Mouse (Mus musculus): ENCODE data around the gene Olfr605. TPM values are rescaled to one million over a fixed set of nuclear protein-coding genes. Genes with fewer than 3 reads are reported as not detected.
"Not testable (repeated sequence)": the region's sequence is repeated elsewhere in the genome, so short reads cannot be mapped to it uniquely, and the experiment has no call there.

Olfr605 gene
- not detected for total RNA-seq (2021)
- long read RNA-seq, experiment 1 = 0 reads
- long read RNA-seq, experiment 2 = 0 reads

DNA sequence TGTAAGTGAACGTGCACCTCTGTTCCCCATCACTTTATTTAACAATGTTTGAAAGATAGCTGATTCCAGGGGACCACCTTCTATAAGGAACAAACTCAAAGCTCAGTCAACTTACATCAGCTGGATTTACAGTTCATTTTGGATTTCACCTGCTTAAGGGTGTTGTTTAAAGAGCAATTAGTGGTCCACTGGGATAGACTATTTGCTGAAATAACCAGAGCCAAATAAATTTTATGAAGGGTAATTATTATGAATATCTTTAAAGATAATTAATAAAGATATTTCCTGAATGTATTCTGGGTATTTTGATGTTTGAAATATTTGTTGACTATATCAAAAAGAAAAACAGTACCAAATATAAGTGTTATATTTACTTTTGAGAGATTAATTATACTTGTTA is at the start of gene Olfr605:
Gene Olfr605, minus strand, starts transcription at position 101 of the 400 bp plus-strand sequence.
- intact Hi-C loops (cut with DNase I) = no loop called here
- no peak within 1 kb of the TSS for H3K4me3 ChIP-seq
- no peak for DNase-seq (ENCODE audit: extremely low spot score in 1 of 2, low spot score in 2 of 2)
- H3K27ac ChIP-seq = no peak within 1 kb of the TSS
- TF ChIP-seq CTCF (IDR thresholded peaks at IDR 0.05) = no peak

DNA sequence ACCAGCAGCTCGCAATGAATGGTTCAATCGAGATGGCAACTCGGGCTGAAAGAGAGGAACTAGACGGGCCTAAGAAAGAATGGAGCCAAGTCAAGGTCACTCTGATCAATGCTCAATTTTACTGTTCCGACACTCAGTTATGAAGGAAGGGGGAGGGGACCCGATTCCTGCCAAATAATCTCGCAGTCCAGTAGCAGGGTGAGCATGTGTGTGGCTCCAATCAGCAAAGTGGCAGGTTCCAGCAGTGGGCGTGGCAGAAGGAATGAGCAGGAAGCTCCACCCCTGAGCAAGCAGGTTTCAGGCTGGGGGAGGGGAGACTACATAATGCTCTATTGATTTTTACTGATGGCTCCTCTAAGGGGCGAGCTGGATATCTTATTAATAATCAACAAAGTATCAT is 31.9 kb upstream of the Olfr605 start:
- H3K27ac ChIP-seq; DNase-seq (ENCODE audit: extremely low spot score in 1 of 2, low spot score in 2 of 2); intact Hi-C loops (cut with DNase I); H3K4me3 ChIP-seq: not testable (repeated sequence)

DNA sequence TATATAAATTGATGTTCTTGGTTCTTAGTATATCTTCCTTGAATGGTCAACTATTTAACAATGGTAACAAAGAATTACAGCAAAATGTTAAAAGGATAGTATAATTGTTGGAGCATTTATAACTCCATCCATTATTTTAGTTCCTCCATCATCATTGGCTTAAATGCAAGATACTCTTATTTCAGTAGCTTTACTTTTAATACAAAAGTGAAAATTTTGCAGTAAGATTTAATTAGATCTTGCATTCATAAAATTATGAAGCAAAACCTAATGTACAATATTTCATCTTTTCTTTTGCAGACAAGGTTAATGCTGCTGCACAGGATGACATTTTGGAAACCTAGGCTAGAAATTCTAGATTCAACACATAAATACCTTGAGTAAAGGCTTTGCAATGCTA is 24.3 kb upstream of the Olfr605 start, which contains the start of gene Olfr608:
Gene Olfr608, plus strand, starts transcription at position 301 of the 400 bp plus-strand sequence.
- no peak for TF ChIP-seq CTCF (IDR thresholded peaks at IDR 0.05)
- no peak within 1 kb of the TSS for H3K27ac ChIP-seq

DNA sequence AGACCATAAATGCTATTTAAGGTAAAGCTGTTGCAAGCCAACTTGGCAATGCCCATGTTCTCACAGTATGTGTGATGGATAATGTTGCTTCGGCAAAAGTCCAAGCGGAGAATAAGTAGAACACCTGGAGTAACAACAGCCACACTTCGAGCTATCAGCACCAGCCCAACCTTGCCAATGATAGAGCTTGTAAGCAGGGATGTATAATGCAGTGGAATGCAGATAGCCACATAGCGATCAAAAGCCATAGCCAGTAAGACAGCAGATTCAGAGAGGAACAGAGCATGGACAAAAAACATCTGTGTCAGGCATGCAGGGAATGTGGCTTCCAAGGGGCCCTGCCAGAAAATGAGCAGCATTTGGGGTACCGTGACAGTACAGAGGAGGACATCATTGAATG is 15.4 kb upstream of the Olfr605 start:
- DNase-seq (ENCODE audit: extremely low spot score in 1 of 2, low spot score in 2 of 2) = no peak
- no peak for TF ChIP-seq CTCF (IDR thresholded peaks at IDR 0.05)
- H3K27ac ChIP-seq = no peak overlapping the region
- no peak overlapping the region for H3K4me3 ChIP-seq
- intact Hi-C loops (cut with DNase I) = no loop called here

More for the DNA sequence above, 24.3 kb upstream of the Olfr605 start, which contains the start of gene Olfr608:
- intact Hi-C loops (cut with DNase I) = no loop called here
- no peak for DNase-seq (ENCODE audit: extremely low spot score in 1 of 2, low spot score in 2 of 2)
- H3K4me3 ChIP-seq = no peak within 1 kb of the TSS

DNA sequence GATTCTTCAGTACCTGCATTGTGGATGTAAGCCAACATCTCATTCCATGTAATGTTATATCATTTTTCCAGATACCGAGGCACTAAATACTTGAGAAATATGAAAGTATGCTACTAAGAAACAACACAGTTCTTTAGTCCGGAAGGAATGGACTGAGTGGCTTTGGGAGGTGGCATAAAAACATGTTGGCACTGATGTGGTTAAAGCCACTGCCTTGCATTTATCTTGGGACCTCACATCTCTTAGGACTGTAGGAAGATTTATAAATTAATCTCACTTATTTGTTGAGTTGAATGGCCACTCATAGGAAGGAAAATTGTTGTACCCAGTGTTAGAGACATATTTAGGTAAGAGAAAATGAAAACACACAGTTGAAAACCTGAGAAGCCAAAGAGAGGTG is 3.5 kb upstream of the Olfr605 start, which contains the start of gene Olfr606:
Gene Olfr606, plus strand, starts transcription at position 301 of the 400 bp plus-strand sequence.
- Histone ChIP-seq H3K4me3 (no peak within 1 kb of the TSS), H3K27ac (no peak within 1 kb of the TSS)
- intact Hi-C loops (cut with DNase I) = no loop called here
- no peak for TF ChIP-seq CTCF (IDR thresholded peaks at IDR 0.05)
- DNase-seq (ENCODE audit: extremely low spot score in 1 of 2, low spot score in 2 of 2) = no peak

DNA sequence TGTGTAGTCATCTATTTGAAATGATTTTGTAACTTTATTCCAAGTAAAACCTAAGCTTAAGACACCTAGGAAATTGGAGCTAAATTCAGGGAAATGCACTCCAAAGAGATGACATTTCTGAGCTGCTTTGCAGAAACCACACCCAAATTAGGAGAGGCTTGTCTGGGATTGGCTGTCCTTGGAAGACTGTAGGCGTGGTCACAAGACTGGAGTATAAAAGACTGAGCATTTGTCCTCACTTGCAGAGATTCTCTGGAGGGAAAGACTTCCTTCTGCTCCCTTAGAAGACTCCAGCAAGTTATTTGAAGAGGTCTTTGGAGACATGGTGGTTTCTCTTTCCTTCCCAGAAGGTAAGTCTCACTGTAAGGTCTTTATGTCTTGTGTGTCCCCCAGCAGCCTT is 30.5 kb downstream of the Olfr605 start, which contains the start of gene Usp17lc:
Gene Usp17lc, plus strand, starts transcription at position 301 of the 400 bp plus-strand sequence.
- intact Hi-C loops (cut with DNase I); DNase-seq (ENCODE audit: extremely low spot score in 1 of 2, low spot score in 2 of 2); H3K27ac ChIP-seq; H3K4me3 ChIP-seq: not testable (repeated sequence)

DNA sequence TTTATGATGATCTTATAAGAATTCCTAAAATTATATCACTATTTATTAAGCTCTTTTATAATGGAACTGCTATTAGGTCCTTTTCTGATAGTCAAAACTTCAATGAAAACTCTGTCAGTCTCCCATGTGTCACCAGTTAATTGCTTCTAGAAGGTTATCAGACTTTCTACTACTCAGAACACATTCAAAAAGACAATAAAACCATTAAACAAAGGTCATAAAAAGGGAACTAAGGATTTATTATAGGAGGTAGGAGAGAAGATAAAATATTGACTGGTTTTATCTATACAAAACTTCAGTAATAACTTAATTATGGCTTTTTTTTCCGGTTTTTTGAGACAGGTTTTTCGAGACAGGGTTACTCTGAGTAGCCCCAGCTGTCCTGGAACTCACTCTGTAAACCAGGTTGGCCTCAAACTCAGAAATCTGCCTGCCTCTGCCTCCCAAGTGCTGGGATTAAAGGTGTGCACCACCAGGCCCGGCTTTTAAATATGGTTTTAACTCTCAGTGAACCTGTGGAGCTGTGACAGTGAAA is 38.7 kb downstream of the Olfr605 start:
- H3K4me3 ChIP-seq; DNase-seq (ENCODE audit: extremely low spot score in 1 of 2, low spot score in 2 of 2); H3K27ac ChIP-seq; intact Hi-C loops (cut with DNase I): not testable (repeated sequence)

DNA sequence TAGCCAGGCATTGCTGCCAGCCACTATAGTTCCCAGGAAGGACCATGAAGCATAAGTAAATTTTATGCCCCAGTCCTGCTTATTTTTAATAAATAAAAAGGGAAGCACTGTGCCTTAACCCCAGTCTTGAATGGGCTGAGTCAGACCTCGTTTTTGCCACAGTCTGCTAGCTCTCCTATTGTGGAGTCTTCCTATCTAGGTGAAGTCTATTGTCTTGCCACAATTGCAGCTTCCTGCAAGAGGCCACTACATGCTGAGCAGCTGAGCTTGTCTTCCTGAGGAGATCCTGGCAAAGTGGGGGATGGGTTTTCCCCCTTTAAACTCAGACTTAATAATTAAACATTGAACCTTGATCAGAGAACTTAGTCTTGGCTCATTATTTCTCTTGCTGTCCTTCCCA is 46.3 kb downstream of the Olfr605 start:
- no peak overlapping the region for H3K4me3 ChIP-seq
- intact Hi-C loops (cut with DNase I) = loop anchor here (10.0 kb wide), 1 partner anchor 1386 kb away; no protein-coding TSS in a partner anchor
- DNase-seq (ENCODE audit: extremely low spot score in 1 of 2, low spot score in 2 of 2) = no peak
- TF ChIP-seq CTCF (IDR thresholded peaks at IDR 0.05) = no peak
- no peak overlapping the region for H3K27ac ChIP-seq

DNA sequence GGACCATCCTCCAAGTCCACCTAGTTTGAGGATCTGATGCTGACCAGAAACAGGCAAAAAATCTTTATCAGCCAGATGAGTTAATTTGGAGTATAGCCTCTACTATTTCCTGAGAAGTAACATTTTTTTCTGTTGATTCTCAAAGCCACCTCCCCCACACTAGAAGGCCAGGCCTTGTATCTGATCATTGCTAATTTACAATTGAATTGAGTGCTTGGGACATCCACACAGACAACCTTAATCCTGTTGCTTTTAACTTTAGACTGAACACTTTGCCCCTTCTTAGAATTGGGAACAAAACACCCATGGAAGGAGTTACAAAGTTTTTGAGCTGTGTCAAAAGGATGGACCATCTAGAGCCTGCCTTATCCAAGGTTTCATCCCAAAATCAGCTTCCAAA is 47.5 kb downstream of the Olfr605 start:
- no peak for TF ChIP-seq CTCF (IDR thresholded peaks at IDR 0.05)
- Histone ChIP-seq H3K27ac (no peak overlapping the region), H3K4me3 (no peak overlapping the region)
- DNase-seq (ENCODE audit: extremely low spot score in 1 of 2, low spot score in 2 of 2) = no peak
- intact Hi-C loops (cut with DNase I) = loop anchor here (10.0 kb wide), 1 partner anchor 1387 kb away; no protein-coding TSS in a partner anchor

Small RNA genes within 50 kb of the gene (microRNA-seq; reads per million reads assigned to microRNA genes)
- gene Gm25774 = 0 reads per million in 2 experiments

Other genes starting within 250 kb of the Olfr605 start
- gene Olfr593, start 233.6 kb downstream of the Olfr605 start, total RNA-seq (2021) = not detected
- not detected for gene Olfr594, start 228.4 kb downstream of the Olfr605 start, total RNA-seq (2021)
- gene Usp17ld, start 192.9 kb downstream of the Olfr605 start, total RNA-seq (2021) = not detected
- gene Olfr596, start 139.8 kb downstream of the Olfr605 start, total RNA-seq (2021) = not detected
- not detected for gene Olfr597, start 129.1 kb downstream of the Olfr605 start, total RNA-seq (2021)
- not detected for gene Olfr598, start 121.9 kb downstream of the Olfr605 start, total RNA-seq (2021)
- not detected for gene Olfr599, start 109.5 kb downstream of the Olfr605 start, total RNA-seq (2021)
- gene Olfr600, start 95.8 kb downstream of the Olfr605 start, total RNA-seq (2021) = not detected
- not detected for gene Olfr601, start 82.8 kb downstream of the Olfr605 start, total RNA-seq (2021)
- not detected for gene Olfr603, start 59.3 kb downstream of the Olfr605 start, total RNA-seq (2021)
- gene Usp17lc, start 30.4 kb downstream of the Olfr605 start, total RNA-seq (2021) = not detected
- gene Olfr606, start 3.6 kb upstream of the Olfr605 start, total RNA-seq (2021) = not detected
- not detected for gene Olfr607, start 18.7 kb upstream of the Olfr605 start, total RNA-seq (2021)
- not detected for gene Olfr608, start 24.4 kb upstream of the Olfr605 start, total RNA-seq (2021)
- not detected for gene Olfr609, start 52.6 kb upstream of the Olfr605 start, total RNA-seq (2021)
- gene Olfr610, start 66.7 kb upstream of the Olfr605 start, total RNA-seq (2021) = not detected
- gene Olfr611, start 75.4 kb upstream of the Olfr605 start, total RNA-seq (2021) = not detected
- not detected for gene Olfr612, start 97.3 kb upstream of the Olfr605 start, total RNA-seq (2021)
- gene Olfr613, start 102.6 kb upstream of the Olfr605 start, total RNA-seq (2021) = not detected
- gene Olfr615, start 110.6 kb upstream of the Olfr605 start, total RNA-seq (2021) = not detected
- not detected for gene Olfr616, start 123.7 kb upstream of the Olfr605 start, total RNA-seq (2021)
- not detected for gene Olfr617, start 127.6 kb upstream of the Olfr605 start, total RNA-seq (2021)
- gene Olfr618, start 144.7 kb upstream of the Olfr605 start, total RNA-seq (2021) = not detected
- gene Olfr619, start 155.1 kb upstream of the Olfr605 start, total RNA-seq (2021) = not detected
- gene Olfr620, start 167.1 kb upstream of the Olfr605 start, total RNA-seq (2021) = not detected
- not detected for gene Olfr622, start 197.3 kb upstream of the Olfr605 start, total RNA-seq (2021)
- gene Olfr623, start 218.3 kb upstream of the Olfr605 start, total RNA-seq (2021) = not detected
- gene Olfr624, start 225.8 kb upstream of the Olfr605 start, total RNA-seq (2021) = under 1 TPM in 1 of 2 experiments, not detected in 1; 0.07 TPM
- gene Olfr625-ps1, start 237.3 kb upstream of the Olfr605 start, total RNA-seq (2021) = not detected